Mouse (Mus musculus) testis, adult 2 months (tissue): ENCODE data around the gene 1810010H24Rik.

Source experiments
- CTCF ChIP-seq: fragments of 200-500 bp; IDR thresholded peaks from 2 replicates; pipeline ENCODE4 v1.5.1; 2012; ENCODE audit warnings: low read depth, mild to moderate bottlenecking, inconsistent platforms, low read length, moderate library complexity; ENCODE audit not compliant: control insufficient read depth, insufficient read depth, insufficient replicate concordance
- POLR2A ChIP-seq: fragments of 200-500 bp; IDR thresholded peaks from 2 replicates; pipeline ENCODE4 v1.6.1; 2012; ENCODE audit warnings: low read depth, mild to moderate bottlenecking, inconsistent platforms, low read length, moderate library complexity; ENCODE audit not compliant: control insufficient read depth

GRCm38 (mm10) chr11:107064590-107064989 is 39.1 kb downstream of the 1810010H24Rik start:
- TF ChIP-seq POLR2A (no peak), CTCF (no peak)
